Mouse (Mus musculus) ES-E14 (cell line): ENCODE measurements at regions not wholly inside any gene's neighbourhood (a gene's known extent, or its start where the extent isn't known, plus 50 kb on each side); places are given as distances from the start of the nearest gene placed in this dataset.

Experiments used
- DNase-seq: peaks from one replicate; pipeline ENCODE4 v3.0.0-alpha.2; 2013; ENCODE audit warnings: low read depth, low spot score
- H3K27ac ChIP-seq: 2 replicates; pipeline ENCODE4 v1.5.1; 2012; ENCODE audit warnings: low read depth, mild to moderate bottlenecking, low read length, moderate library complexity, mixed read lengths; ENCODE audit not compliant: poor library complexity, insufficient read depth, severe bottlenecking
- H3K36me3 ChIP-seq: 2 replicates; pipeline ENCODE4 v1.6.1; 2012; ENCODE audit warnings: mild to moderate bottlenecking, low read length, moderate library complexity, mixed read lengths; ENCODE audit not compliant: control insufficient read depth, poor library complexity, insufficient read depth, severe bottlenecking
- H3K4me1 ChIP-seq, 2 experiments: fragments of 150-350 bp in 1 of 2; sonication (generic) in 1 of 2; 2 replicates each; pipeline ENCODE4 v1.6.1; 2012; ENCODE audit warnings: low read length in 2 of 2, mild to moderate bottlenecking in 1 of 2, mixed read lengths in 1 of 2; ENCODE audit not compliant: control insufficient read depth in 2 of 2, insufficient read depth in 2 of 2, poor library complexity in 1 of 2
- H3K4me3 ChIP-seq, 2 experiments: fragments of 150-350 bp in 1 of 2; sonication (generic) in 1 of 2; 2 replicates each; pipeline ENCODE4 v1.5.1; 2012; ENCODE audit warnings: low read length in 2 of 2, low read depth in 1 of 2, mild to moderate bottlenecking in 1 of 2, mixed read lengths in 1 of 2; ENCODE audit not compliant: insufficient read depth in 1 of 2, poor library complexity in 1 of 2, severe bottlenecking in 1 of 2
- H3K9ac ChIP-seq: 2 replicates; pipeline ENCODE4 v1.6.1; 2012; ENCODE audit warnings: low read depth, mild to moderate bottlenecking, low read length, mixed read lengths; ENCODE audit not compliant: poor library complexity, insufficient read depth, severe bottlenecking
- H3K9me3 ChIP-seq: fragments of 150-350 bp; sonication (generic); 2 replicates; pipeline ENCODE4 v1.6.1; 2012; ENCODE audit warnings: low read depth, mild to moderate bottlenecking, low read length; ENCODE audit not compliant: control insufficient read depth, insufficient read depth
- CHD2 ChIP-seq: IDR thresholded peaks from 2 replicates; pipeline ENCODE4 v1.6.1; 2014; ENCODE audit warnings: mild to moderate bottlenecking, low read depth, low read length, inconsistent platforms
- HCFC1 ChIP-seq: IDR thresholded peaks from 2 replicates; pipeline ENCODE4 v1.6.1; 2012; ENCODE audit warnings: low read length, inconsistent platforms, borderline replicate concordance; ENCODE audit not compliant: insufficient read depth
- MAFK ChIP-seq: IDR thresholded peaks from 2 replicates; pipeline ENCODE4 v1.6.1; 2014; ENCODE audit warnings: mild to moderate bottlenecking, low read depth, low read length, inconsistent platforms; ENCODE audit not compliant: insufficient read depth
- ZC3H11A ChIP-seq: IDR thresholded peaks from 2 replicates; pipeline ENCODE4 v1.6.1; 2012; ENCODE audit warnings: low read depth, mild to moderate bottlenecking, inconsistent platforms, low read length, borderline replicate concordance
- ZNF384 ChIP-seq: IDR thresholded peaks from 2 replicates; pipeline ENCODE4 v1.6.1; 2012; ENCODE audit warnings: low read depth, low read length, inconsistent platforms
- in situ Hi-C, 2 experiments: fragments of 600-800 bp; cut with MboI; formaldehyde crosslinking; loops; one replicate each; pipeline ENCODE4 v1.15.1; 2025; ENCODE audit warnings: low sequenced_read_pairs in 2 of 2, inconsistent platforms in 1 of 2; ENCODE audit not compliant: unreplicated experiment in 2 of 2

GRCm38 (mm10) chr12:29054367-29054766, 302.8 kb downstream of the Eipr1 start:
- Histone ChIP-seq H3K9ac (no peak overlapping the region), H3K36me3 (no peaks in the 10 kb centered on the region), H3K4me1 (no peaks in the 10 kb centered on the region), H3K27ac (no peak overlapping the region), H3K4me3 (no peak overlapping the region), H3K9me3 (no peaks in the 10 kb centered on the region)
- no peak for DNase-seq
- no peak for TF ChIP-seq ZNF384
- no peak for TF ChIP-seq CHD2
- TF ChIP-seq MAFK = no peak
- TF ChIP-seq ZC3H11A = no peak
- no peak for TF ChIP-seq HCFC1
- in situ Hi-C loops = no loop called here

DNA sequence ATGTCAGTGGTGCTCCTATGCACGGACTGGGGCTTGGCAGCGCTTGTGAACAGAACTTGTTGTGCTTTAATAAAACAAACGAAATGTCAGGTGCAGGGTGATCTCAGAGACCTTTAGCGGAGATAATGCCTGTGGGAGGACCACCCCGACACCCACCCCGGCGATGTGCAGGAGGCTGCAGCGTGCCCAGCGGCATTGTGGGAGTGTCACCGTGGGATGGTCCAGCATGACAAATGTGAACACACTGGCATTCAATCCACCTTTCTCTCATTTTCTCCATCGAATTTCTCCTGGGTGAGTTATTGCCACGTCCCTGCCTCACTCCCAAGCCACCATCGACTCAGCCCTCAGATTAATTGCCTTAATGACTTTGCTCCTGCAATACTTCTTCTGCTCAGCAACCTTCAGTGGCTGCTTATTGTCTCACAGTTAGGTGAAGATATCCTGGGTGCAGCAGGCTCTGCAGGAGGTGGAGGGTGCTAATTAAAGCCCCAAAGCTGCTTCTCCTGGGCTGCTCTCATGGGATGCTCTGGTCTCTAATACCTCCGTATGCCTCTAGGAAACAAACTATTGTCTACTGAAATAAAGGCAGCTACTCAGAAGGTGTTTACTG, 310.5 kb downstream of the Eipr1 start:
- H3K36me3 ChIP-seq = no peaks in the 10 kb centered on the region
- H3K9me3 ChIP-seq = no peaks in the 10 kb centered on the region
- H3K27ac ChIP-seq = no peak overlapping the region; the same call in 1 of the 2 replicates
- in situ Hi-C loops = no loop called here
- H3K9ac ChIP-seq = no peak overlapping the region
- no peak overlapping the region for H3K4me3 ChIP-seq
- TF ChIP-seq MAFK (no peak), ZC3H11A (no peak), CHD2 (no peak), ZNF384 (no peak), HCFC1 (no peak)
- DNase-seq = no peak
- H3K4me1 ChIP-seq = no peaks in the 10 kb centered on the region

DNA sequence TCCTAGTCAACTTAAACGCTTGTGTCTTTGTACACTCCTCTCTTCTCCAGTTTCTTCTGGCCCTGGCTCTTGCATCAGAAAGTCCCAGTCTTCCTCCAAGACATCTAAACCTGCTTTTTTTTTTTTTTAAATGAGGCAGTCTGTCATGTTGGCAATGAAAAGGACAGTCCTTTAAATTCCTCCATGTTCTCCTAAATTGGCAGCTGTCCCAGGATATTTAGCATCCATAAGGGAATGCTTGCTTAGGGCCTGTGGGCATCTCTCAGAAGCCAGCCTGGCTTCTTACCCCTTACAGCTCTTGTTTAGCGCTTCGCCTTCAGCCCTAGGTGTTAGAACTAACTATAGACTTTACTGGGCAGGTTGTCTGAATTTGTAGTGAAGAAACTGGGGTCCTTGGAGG, 311.2 kb downstream of the Eipr1 start:
- TF ChIP-seq HCFC1 (no peak), MAFK (no peak), CHD2 (no peak), ZNF384 (no peak), ZC3H11A (no peak)
- DNase-seq = no peak
- Histone ChIP-seq H3K27ac (no peak overlapping the region), H3K9me3 (no peaks in the 10 kb centered on the region), H3K4me1 (no peaks in the 10 kb centered on the region), H3K36me3 (no peaks in the 10 kb centered on the region), H3K4me3 (no peak overlapping the region), H3K9ac (no peak overlapping the region)
- in situ Hi-C loops = no loop called here

DNA sequence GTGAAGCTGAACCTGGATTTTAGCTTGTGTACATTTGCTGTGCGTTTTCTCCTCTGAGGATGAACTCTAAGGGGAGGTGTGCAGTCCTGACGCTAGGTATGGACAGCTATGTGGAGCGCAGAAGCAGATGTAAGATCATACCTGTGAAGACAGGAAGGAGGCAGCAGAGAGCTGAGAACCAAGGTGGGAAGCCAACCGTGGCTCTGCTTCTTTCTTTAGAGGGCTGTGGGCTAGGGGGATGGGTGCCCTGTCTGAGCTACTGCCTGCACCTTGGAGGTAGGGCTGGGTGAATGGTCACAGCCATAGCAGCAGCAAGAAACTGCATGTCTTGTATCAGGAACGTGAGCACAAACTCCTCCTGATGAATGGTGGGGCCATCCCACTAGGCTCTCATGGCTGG, 316.6 kb downstream of the Eipr1 start:
- no peak overlapping the region for H3K4me3 ChIP-seq
- no peak overlapping the region for H3K27ac ChIP-seq
- no peaks in the 10 kb centered on the region for H3K36me3 ChIP-seq
- no peak overlapping the region for H3K9ac ChIP-seq
- peak; percentile 58 for DNase-seq
- no peaks in the 10 kb centered on the region for H3K9me3 ChIP-seq
- H3K4me1 ChIP-seq = no peaks in the 10 kb centered on the region
- in situ Hi-C loops = no loop called here
- TF ChIP-seq HCFC1 (no peak), ZC3H11A (peak; percentile 65; the same call in 1 of the 2 replicates), MAFK (no peak), CHD2 (no peak), ZNF384 (no peak)
